Mouse (Mus musculus) neural tube, embryonic 10.5 days (tissue): ENCODE data around the gene Olfr373.

ENCODE experiments used
- DNase-seq: peaks from one replicate; pipeline ENCODE4 v3.0.0-alpha.2; 2017; ENCODE audit warnings: low spot score; ENCODE audit errors: extremely low spot score

Olfr373 gene

DNA sequence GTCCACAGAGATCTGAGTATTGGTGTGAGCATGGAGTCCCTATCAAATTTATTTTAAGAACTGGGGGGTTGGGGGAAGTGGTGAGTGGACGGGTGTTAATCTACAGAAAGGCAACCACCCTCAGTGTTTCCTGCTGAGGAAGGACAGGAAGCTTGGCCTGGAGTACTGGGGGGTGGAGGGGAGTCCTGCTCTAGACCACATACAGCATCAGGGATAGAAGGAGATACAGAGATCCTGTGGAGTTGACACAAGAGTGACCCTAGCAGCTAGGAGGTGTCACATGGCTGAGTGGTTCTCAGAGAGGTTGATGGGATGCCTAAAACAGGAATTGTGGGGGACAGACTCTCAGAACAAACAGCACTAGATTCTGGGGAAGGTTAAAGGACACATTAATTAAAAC lies 50.5 kb downstream of the Olfr373 start:
- DNase-seq = no peak

GRCm38 (mm10) chr8:72134756-72135445 lies 51.9 kb downstream of the Olfr373 start, which contains the start of gene Tpm4:
Gene Tpm4, plus strand, starts transcription at chr8:72134975.
- peak; percentile 86 for DNase-seq

GRCm38 (mm10) chr8:72135446-72136301 lies 52.7 kb downstream of the Olfr373 start:
- peak; percentile 81 for DNase-seq

GRCm38 (mm10) chr8:72136302-72136978 lies 53.5 kb downstream of the Olfr373 start:
- peak; percentile 71 for DNase-seq

DNA sequence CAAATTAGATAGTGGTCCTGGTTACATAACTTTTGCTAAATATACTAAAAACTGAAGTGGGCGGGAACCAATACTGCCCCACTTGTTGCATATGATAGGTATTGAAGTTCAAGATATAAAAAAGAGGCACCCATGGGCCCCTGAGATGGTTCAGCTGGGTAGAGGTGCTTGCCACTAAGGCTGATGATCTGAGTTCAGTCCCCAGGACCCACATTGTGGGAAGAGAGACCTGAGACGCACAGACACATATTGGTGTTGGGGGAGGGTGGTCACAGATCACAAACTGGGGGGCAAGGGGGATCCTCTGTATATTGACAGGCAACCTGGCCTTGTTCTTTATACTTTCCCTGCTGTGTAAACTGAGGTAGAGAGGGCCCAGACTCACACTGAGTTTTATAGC lies 54.5 kb downstream of the Olfr373 start:
- no peak for DNase-seq

GRCm38 (mm10) chr8:72138456-72138855 lies 55.5 kb downstream of the Olfr373 start:
- DNase-seq = no peak

DNA sequence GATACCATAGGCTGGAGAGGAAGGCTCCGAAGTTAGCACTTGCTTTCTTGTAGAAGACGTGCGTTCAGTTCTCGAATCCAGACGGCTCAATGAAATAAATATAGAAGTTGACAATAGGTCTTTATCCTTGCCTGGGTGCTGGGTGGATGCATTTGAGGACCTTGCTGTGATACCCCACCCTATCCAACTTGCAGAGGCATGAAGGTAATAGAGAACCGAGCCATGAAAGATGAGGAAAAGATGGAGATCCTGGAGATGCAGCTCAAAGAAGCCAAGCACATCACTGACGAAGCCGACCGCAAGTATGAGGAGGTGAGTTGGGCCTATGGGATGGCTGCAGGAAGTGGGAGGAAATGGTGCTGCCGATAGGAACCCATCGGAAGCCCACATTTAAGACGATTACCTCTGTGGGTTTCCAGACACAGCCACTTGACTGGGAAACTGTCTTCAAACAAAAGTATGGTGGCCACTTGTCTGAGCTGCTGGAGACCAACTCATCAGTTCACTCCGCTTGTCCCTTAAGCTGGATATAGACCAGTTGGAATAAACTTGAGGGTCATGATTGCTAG lies 60.4 kb downstream of the Olfr373 start:
- no peak for DNase-seq

DNA sequence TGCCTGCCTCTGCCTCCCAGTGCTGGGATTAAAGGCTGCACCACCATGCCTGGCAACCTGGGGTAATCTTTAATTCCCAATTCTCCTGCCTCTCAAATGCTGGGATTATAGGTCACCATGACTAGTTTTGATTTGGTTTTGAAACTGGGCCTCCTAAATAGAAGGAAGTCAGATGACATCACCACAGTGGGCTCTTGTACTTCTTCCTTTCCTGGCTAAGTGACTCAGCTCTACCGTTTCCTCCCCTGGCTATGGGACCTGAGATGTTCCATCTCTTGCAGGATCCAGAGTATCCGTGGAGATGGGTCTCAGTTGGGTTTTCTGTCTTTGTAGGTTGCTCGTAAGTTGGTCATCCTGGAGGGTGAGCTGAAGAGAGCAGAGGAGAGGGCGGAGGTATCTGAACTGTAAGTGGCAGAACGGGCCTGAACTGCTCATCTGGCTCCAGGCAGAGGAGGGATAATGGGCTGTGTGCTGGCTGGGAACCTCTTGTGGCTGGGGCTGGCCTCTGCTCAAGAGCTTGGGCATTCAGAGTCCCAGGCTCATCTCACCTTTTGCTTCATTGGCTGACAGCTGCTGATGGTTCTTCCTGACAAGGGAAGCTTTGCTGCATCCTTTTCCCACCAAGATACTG lies 61.5 kb downstream of the Olfr373 start:
- no peak for DNase-seq

DNA sequence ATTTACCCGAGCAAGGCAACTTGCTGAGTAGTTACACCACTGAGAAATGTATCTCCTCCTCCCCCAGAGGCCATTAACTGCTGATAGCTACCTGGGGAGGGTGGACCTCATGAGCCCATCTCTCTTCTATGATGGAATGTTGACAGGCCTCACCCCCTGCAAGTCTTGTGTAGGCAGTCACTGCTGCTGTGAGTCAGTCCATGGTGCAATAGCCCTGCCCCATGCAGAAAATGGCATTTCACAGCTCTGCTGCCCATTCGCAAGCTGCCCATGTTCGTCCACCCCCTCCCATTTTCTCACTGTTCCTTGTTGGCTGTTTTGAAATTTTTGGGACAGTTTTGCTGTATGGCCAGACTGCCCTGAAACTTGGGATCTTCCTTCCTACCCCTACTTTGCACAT lies 62.5 kb downstream of the Olfr373 start:
- no peak for DNase-seq

- no peak for DNase-seq
These were observed 63.1 kb downstream of the Olfr373 start for GRCm38 (mm10) chr8:72146056-72146455.

DNA sequence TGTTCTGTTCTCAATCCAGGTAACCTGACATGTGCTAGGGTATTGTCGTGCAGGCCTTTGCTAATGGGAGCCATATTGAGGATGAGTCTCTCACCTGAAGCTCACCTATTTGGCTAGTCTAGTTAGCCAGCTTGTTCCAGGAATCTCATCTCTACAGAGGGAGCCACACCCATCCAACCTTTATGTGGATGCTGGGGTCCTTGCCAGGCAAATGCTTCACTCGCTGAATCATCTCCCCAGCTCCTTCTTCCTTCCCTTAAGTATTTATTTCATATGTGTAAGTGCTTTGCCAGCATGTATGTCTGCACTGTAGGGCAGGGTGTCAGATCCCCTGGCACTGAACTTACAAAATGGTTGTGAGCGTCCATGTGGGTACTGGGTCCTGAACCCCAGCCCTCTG lies 63.6 kb downstream of the Olfr373 start:
- DNase-seq = no peak

DNA sequence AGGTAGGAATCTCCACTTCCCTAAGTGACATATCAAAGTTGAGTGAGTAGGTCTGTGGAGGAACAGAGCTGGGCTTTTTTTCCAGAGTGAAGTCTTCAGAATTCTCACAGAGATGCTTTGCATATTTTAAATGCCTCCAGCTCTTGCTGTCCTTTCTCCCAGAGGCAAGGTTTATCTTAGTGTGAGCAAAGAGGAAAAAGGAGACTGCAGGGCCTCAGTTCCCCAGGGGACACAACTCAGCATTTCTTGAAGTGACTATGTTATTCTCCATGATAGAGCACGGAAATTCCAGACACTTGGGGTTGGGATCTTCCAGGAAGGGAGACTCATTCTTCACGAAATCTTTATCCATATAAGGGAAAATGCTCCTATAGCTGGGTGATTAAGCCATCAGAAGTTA lies 64.3 kb downstream of the Olfr373 start:
- no peak for DNase-seq

DNA sequence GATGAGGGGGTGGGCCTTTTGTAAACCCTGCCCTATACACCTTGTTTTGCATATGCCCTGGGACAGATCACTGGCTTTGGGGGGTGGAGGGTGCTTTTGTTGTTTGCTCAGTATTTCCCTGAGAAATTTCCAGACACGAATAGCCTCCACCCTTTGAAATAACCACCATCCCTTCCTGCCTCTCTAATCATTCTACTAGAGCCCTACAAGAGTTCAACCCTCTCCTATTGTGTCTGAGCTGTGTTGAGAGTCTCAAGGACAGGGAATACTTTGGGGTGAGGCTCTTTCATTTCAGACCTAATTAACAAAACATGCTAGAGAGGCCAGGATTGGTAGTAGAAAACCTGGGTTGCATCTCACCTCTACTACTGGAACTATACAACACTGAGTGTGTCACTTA lies 66.1 kb downstream of the Olfr373 start:
- DNase-seq = no peak

DNA sequence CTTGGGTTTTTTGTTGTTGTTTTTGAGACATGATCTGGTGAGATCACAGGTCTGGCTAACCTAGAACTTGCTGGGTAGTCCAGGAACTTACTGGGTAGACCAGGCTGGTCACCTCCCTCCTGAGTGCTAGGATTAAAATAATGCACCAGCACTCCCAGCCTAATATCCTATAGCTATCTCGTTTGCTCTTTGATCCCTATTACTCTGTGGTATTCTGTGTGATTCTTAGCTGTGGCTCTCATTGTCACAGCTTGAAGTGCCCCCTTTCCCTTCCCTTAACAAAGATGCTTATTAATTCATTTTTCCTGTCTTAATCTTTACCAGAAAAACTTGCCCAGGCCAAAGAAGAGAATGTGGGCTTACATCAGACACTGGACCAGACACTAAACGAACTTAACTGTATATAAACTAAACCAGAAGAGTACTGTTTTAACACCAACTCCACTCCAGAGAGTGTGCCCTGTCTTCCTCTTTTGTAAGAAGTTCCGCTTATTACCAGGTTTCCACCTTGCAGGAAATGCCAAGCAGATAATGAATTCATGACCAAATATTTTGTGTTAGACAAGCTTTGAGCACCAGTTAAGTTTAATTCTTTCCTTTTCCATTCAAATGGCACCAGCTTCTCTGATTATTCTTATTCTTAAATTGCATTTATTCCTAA lies 68.6 kb downstream of the Olfr373 start:
- DNase-seq = no peak
